7 mouse cellular contexts compared by ENCODE assay signal in genomic region chrX:93631657-93632449, GRCm38 (mm10). TPM values are rescaled to one million over a fixed set of nuclear protein-coding genes. Genes with fewer than 3 reads are reported as not detected.
DNase-seq lines count a peak whose midpoint lies in the region; ATAC-seq lines count a peak whose summit lies in the region.

Gene Pola1 (minus strand): TSS chrX:93632155.

- peak within 1 kb of the TSS; percentile 48 for H3K4me3 ChIP-seq in intestine, embryonic 15.5 days (replicated peaks)
- H3K4me3 ChIP-seq in midbrain, embryonic 10.5 days = peak within 1 kb of the TSS; percentile 58

- peak; percentile 100 for ATAC-seq in intestine, embryonic 15.5 days

- no peaks in the 10 kb centered on the region for H3K36me3 ChIP-seq in intestine, embryonic 15.5 days
- H3K36me3 ChIP-seq in midbrain, embryonic 10.5 days = no peaks in the 10 kb centered on the region

- H3K27me3 ChIP-seq in intestine, embryonic 15.5 days (replicated peaks) = no peaks in the 10 kb centered on the region
- no peaks in the 10 kb centered on the region for H3K27me3 ChIP-seq in midbrain, embryonic 10.5 days (ENCODE audit: low read depth, poor library complexity, severe bottlenecking)

- peak; percentile 90 to 94 for DNase-seq in adrenal gland, adult (ENCODE audit: inconsistent age in 2 of 2, low spot score in 1 of 2)
- DNase-seq in embryo, embryonic 10.5 days (ENCODE audit: low spot score) = peak; percentile 87
- peak; percentile 89 for DNase-seq in gastrocnemius, postnatal 25 days
- peak; percentile 72 to 76 for DNase-seq in left cerebral cortex, postnatal 25 days (ENCODE audit: low spot score in 2 of 2)
- DNase-seq in midbrain, embryonic 10.5 days (ENCODE audit: low spot score) = peak; percentile 87
- DNase-seq in right cerebral cortex, postnatal 4 days = peak; percentile 68

- no peaks in the 10 kb centered on the region for H3K9me3 ChIP-seq in intestine, embryonic 15.5 days
- H3K9me3 ChIP-seq in midbrain, embryonic 10.5 days (replicated peaks) = no peaks in the 10 kb centered on the region

- peak within 1 kb of the TSS; percentile 34; the same call in 1 of the 2 replicates for H3K9ac ChIP-seq in intestine, embryonic 15.5 days

- no peak within 1 kb of the TSS for H3K27ac ChIP-seq in intestine, embryonic 15.5 days
- peak within 1 kb of the TSS; percentile 83 for H3K27ac ChIP-seq in midbrain, embryonic 10.5 days (replicated peaks)

- intact Hi-C loops in left cerebral cortex, postnatal 25 days (cut with DNase I) = loop anchor here (5.0 kb wide), 2 partner anchors 45 to 255 kb away; no protein-coding TSS in a partner anchor

- peak within 1 kb of the TSS; percentile 57 for H3K4me2 ChIP-seq in intestine, embryonic 15.5 days (replicated peaks)

- WGBS in intestine, embryonic 15.5 days = 13% methylated on average over 53 of the region's 53 CpGs
- 15% methylated on average over 53 of the region's 53 CpGs for WGBS in midbrain, embryonic 10.5 days

- no peaks in the 10 kb centered on the region for H3K4me1 ChIP-seq in intestine, embryonic 15.5 days (replicated peaks)
- peaks cover 7% of the 10 kb centered on the region; the same call in 1 of the 2 replicates for H3K4me1 ChIP-seq in midbrain, embryonic 10.5 days

RNA-seq across cellular contexts. Expression of gene Pola1, which starts in this region (rescaled TPM):
- 1 to 10 TPM; 2.5 to 3.1 TPM for total RNA-seq in gastrocnemius, postnatal 25 days (2021)
- 15.2 and 17.9 TPM in 2 replicates for polyA plus RNA-seq in intestine, embryonic 15.5 days (2015; fragmentation: Nextera tagmentation; extraction: Ambion mirVana)
- total RNA-seq in left cerebral cortex, postnatal 25 days (2021) = 1 to 10 TPM; 6.6 to 7.4 TPM
- 21.2 and 21.7 TPM in 2 replicates for polyA plus RNA-seq in midbrain, embryonic 10.5 days (2016; fragmentation: Nextera tagmentation; extraction: Ambion mirVana)
